ENCODE assay signal across 9 mouse cellular contexts in the genomic region with DNA sequence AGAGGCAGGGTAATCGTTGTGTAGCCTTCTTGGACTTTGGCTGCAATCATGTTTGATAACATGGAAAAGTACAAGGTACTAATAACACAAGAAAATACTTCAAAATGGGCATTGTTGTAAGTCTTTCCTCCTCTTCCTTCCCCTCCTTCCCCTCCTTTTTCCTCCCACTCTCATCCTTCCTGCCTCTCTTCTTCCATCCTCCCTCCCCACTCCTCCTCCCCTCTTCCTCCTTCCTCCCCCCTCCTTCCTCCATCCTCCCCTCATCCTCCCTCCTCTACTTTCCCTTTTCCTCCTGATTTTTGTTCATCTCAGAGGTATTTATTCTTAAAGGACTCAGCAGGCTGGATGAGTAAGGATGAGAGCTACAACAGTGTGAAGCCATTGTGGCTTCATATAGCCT. TPM values are rescaled to one million over a fixed set of nuclear protein-coding genes. Genes with fewer than 3 reads are reported as not detected.
DNase-seq lines count a peak whose midpoint lies in the region; ATAC-seq and TF ChIP-seq lines count a peak whose summit lies in the region.
"Had no signal": no experiment of that assay in that cellular context is flagged by ENCODE, and none has a peak within 500 bp of the region (broad histone marks: within the 10 kb centered on the region; RNA-seq: fewer than 3 reads in every experiment).

No protein-coding gene starts in this region.

- H3K36me3 ChIP-seq in lung, embryonic 14.5 days (ENCODE audit: insufficient read depth), result no peaks in the 10 kb centered on the region
- H3K36me3 ChIP-seq in lung, postnatal 0 days (ENCODE audit: insufficient read depth, low read length), result no peaks in the 10 kb centered on the region
- no peaks in the 10 kb centered on the region for H3K36me3 ChIP-seq in forebrain, embryonic 14.5 days (ENCODE audit: control insufficient read depth, insufficient read depth, low read length)
- H3K36me3 ChIP-seq in limb, embryonic 10.5 days, result no peaks in the 10 kb centered on the region
- no peaks in the 10 kb centered on the region for H3K36me3 ChIP-seq in neural tube, embryonic 15.5 days

- no peak for ATAC-seq in lung, embryonic 14.5 days (ENCODE audit: insufficient read depth)
- no peak for ATAC-seq in lung, postnatal 0 days
- no peak for ATAC-seq in forebrain, embryonic 14.5 days
- peak; percentile 24; the same call in 1 of the 2 replicates for ATAC-seq in neural tube, embryonic 15.5 days (ENCODE audit: low FRiP score)
- no peak for ATAC-seq in erythroid progenitor cell, adult 5-6 weeks (replicated peaks; ENCODE audit: low FRiP score, poor library complexity, severe bottlenecking)
- ATAC-seq: liver, postnatal 0 days had no signal

- H3K4me3 ChIP-seq in lung, embryonic 14.5 days (ENCODE audit: low read depth, low read length), result no peak overlapping the region
- no peak overlapping the region for H3K4me3 ChIP-seq in lung, postnatal 0 days (ENCODE audit: low read depth, low read length)
- peak overlapping the region; percentile 22 for H3K4me3 ChIP-seq in forebrain, embryonic 14.5 days (ENCODE audit: low read depth, low read length)
- peak overlapping the region; percentile 38; the same call in 1 of the 2 replicates for H3K4me3 ChIP-seq in limb, embryonic 10.5 days
- peak overlapping the region; percentile 30 for H3K4me3 ChIP-seq in neural tube, embryonic 15.5 days (replicated peaks)

- peaks cover 7% of the 10 kb centered on the region; the same call in 1 of the 2 replicates for H3K4me1 ChIP-seq in lung, embryonic 14.5 days (ENCODE audit: insufficient read depth)
- no peaks in the 10 kb centered on the region for H3K4me1 ChIP-seq in lung, postnatal 0 days (ENCODE audit: insufficient read depth, low read depth, low read length)
- peaks cover 12% of the 10 kb centered on the region for H3K4me1 ChIP-seq in forebrain, embryonic 14.5 days (ENCODE audit: control insufficient read depth, insufficient read depth, low read length)
- H3K4me1 ChIP-seq in limb, embryonic 10.5 days, result peaks cover 16% of the 10 kb centered on the region
- peaks cover 34% of the 10 kb centered on the region for H3K4me1 ChIP-seq in neural tube, embryonic 15.5 days

- H3K9me3 ChIP-seq in lung, embryonic 14.5 days (ENCODE audit: low read depth, low read length), result no peaks in the 10 kb centered on the region
- H3K9me3 ChIP-seq in lung, postnatal 0 days (ENCODE audit: low read length), result no peaks in the 10 kb centered on the region
- no peaks in the 10 kb centered on the region for H3K9me3 ChIP-seq in forebrain, embryonic 14.5 days (replicated peaks; ENCODE audit: control insufficient read depth, low read length)
- no peaks in the 10 kb centered on the region for H3K9me3 ChIP-seq in limb, embryonic 10.5 days (replicated peaks)
- H3K9me3 ChIP-seq in neural tube, embryonic 15.5 days (replicated peaks), result no peaks in the 10 kb centered on the region

- 54% methylated on average over 1 of the region's 1 CpGs for WGBS in lung, embryonic 14.5 days
- WGBS in lung, postnatal 0 days, result 35% methylated on average over 1 of the region's 1 CpGs
- WGBS in forebrain, embryonic 14.5 days, result 52% methylated on average over 1 of the region's 1 CpGs
- 85% methylated on average over 1 of the region's 1 CpGs for WGBS in limb, embryonic 10.5 days
- WGBS in neural tube, embryonic 15.5 days, result 13% methylated on average over 1 of the region's 1 CpGs

- no peak overlapping the region for H3K27ac ChIP-seq in lung, embryonic 14.5 days (ENCODE audit: low read depth)
- no peak overlapping the region for H3K27ac ChIP-seq in lung, postnatal 0 days (ENCODE audit: low read length)
- H3K27ac ChIP-seq in forebrain, embryonic 14.5 days (ENCODE audit: low read depth, low read length), result peak overlapping the region; percentile 95
- H3K27ac ChIP-seq in limb, embryonic 10.5 days, result no peak overlapping the region
- H3K27ac ChIP-seq in neural tube, embryonic 15.5 days (replicated peaks), result peak overlapping the region; percentile 98

- H3K4me2 ChIP-seq in lung, embryonic 14.5 days, result peak overlapping the region; percentile 54
- H3K4me2 ChIP-seq in lung, postnatal 0 days (replicated peaks; ENCODE audit: low read depth, low read length), result no peak overlapping the region
- peak overlapping the region; percentile 53 for H3K4me2 ChIP-seq in forebrain, embryonic 14.5 days (ENCODE audit: low read length)
- H3K4me2 ChIP-seq in neural tube, embryonic 15.5 days, result peak overlapping the region; percentile 60

- no peak for DNase-seq in lung, embryonic 14.5 days
- DNase-seq in lung, postnatal 0 days (ENCODE audit: low spot score), result no peak
- peak; percentile 41 for DNase-seq in forebrain, embryonic 14.5 days (ENCODE audit: low spot score)
- no peak for DNase-seq in limb, embryonic 10.5 days (ENCODE audit: low spot score)
- DNase-seq in spleen, postnatal 36 days (ENCODE audit: low spot score in 2 of 2), result no peak
- DNase-seq in layer of hippocampus, adult 11-12 months (ENCODE audit: low spot score), result no peak
- DNase-seq: liver, postnatal 0 days had no signal

- H3K9ac ChIP-seq in lung, embryonic 14.5 days, result no peak overlapping the region
- no peak overlapping the region for H3K9ac ChIP-seq in lung, postnatal 0 days (replicated peaks; ENCODE audit: low read depth)
- peak overlapping the region; percentile 65 for H3K9ac ChIP-seq in forebrain, embryonic 14.5 days (ENCODE audit: low read length)
- H3K9ac ChIP-seq in neural tube, embryonic 15.5 days (replicated peaks), result peak overlapping the region; percentile 51
- H3K9ac ChIP-seq: liver, postnatal 0 days had no signal

- TF ChIP-seq EP300 in lung, postnatal 0 days (IDR thresholded peaks at IDR 0.05), result no peak

- H3K27me3 ChIP-seq in lung, embryonic 14.5 days (ENCODE audit: insufficient read depth, low read length), result no peaks in the 10 kb centered on the region
- H3K27me3 ChIP-seq in lung, postnatal 0 days (replicated peaks; ENCODE audit: insufficient read depth, low read length), result no peaks in the 10 kb centered on the region
- no peaks in the 10 kb centered on the region for H3K27me3 ChIP-seq in forebrain, embryonic 14.5 days (replicated peaks; ENCODE audit: control insufficient read depth, insufficient read depth, low read length)
- H3K27me3 ChIP-seq in limb, embryonic 10.5 days (ENCODE audit: low read depth, poor library complexity, severe bottlenecking), result peaks cover 17% of the 10 kb centered on the region; the same call in 1 of the 2 replicates
- H3K27me3 ChIP-seq in neural tube, embryonic 15.5 days (replicated peaks), result no peaks in the 10 kb centered on the region

- TF ChIP-seq CTCF in lung, embryonic 14.5 days (IDR thresholded peaks at IDR 0.05; ENCODE audit: low read depth), result no peak
- TF ChIP-seq CTCF in lung, postnatal 0 days (IDR thresholded peaks at IDR 0.05), result no peak

RNA-seq across cellular contexts. Expression of gene Zfp706, which starts 39.3 kb away (rescaled TPM):
- 417 and 428 TPM in 2 replicates for polyA plus RNA-seq in lung, embryonic 14.5 days (2014; fragmentation: Nextera tagmentation; extraction: Ambion mirVana)
- 428 and 445 TPM in 2 replicates for polyA plus RNA-seq in lung, postnatal 0 days (2015; fragmentation: Nextera tagmentation; extraction: Ambion mirVana)
- polyA plus RNA-seq in forebrain, embryonic 14.5 days (2014; fragmentation: Nextera tagmentation; extraction: Ambion mirVana), result 353 and 411 TPM in 2 replicates
- 509 and 547 TPM in 2 replicates for polyA plus RNA-seq in limb, embryonic 10.5 days (2016; fragmentation: Nextera tagmentation; extraction: Ambion mirVana)
- 457 and 498 TPM in 2 replicates for polyA plus RNA-seq in neural tube, embryonic 15.5 days (2015; fragmentation: Nextera tagmentation; extraction: Ambion mirVana)
- total RNA-seq in erythroid progenitor cell, adult 5-6 weeks (2015; ENCODE audit: low replicate concordance), result 44.9 and 71.7 TPM in 2 replicates
- total RNA-seq in erythroid progenitor cell, adult 5-6 weeks (2017; ENCODE audit: low replicate concordance), result 7.3 and 18.0 TPM in 2 replicates

Comparison
In these comparisons a context has a peak if more than half of its experiments do, and no peak if none do; other contexts are left out.
1. H3K27ac ChIP-seq: peak in forebrain, embryonic 14.5 days (single experiment) and neural tube, embryonic 15.5 days (single experiment); none in lung, embryonic 14.5 days (single experiment), lung, postnatal 0 days (single experiment) and limb, embryonic 10.5 days (single experiment).
2. H3K4me3 ChIP-seq: peak in forebrain, embryonic 14.5 days (single experiment), limb, embryonic 10.5 days (single experiment) and neural tube, embryonic 15.5 days (single experiment); none in lung, embryonic 14.5 days (single experiment) and lung, postnatal 0 days (single experiment).
3. H3K9ac ChIP-seq: peak in forebrain, embryonic 14.5 days (single experiment) and neural tube, embryonic 15.5 days (single experiment); none in lung, embryonic 14.5 days (single experiment) and lung, postnatal 0 days (single experiment).